Mouse (Mus musculus): Measurements from ENCODE around the gene Fggy.

The Fggy gene

GRCm38 (mm10) chr4:95906141-95906540 is 348.8 kb downstream of the Fggy start:
- DNase-seq (ENCODE audit: low spot score), result no peak

GRCm38 (mm10) chr4:95909689-95910654 is 352.7 kb downstream of the Fggy start:
- DNase-seq (ENCODE audit: low spot score), result peak; percentile 36

- no peak for DNase-seq (ENCODE audit: low spot score)
Measured at GRCm38 (mm10) chr4:95913026-95913425, 355.7 kb downstream of the Fggy start.

GRCm38 (mm10) chr4:95915628-95916579 is 358.6 kb downstream of the Fggy start:
- peak; percentile 19 for DNase-seq (ENCODE audit: low spot score)

GRCm38 (mm10) chr4:95917703-95918102 is 360.4 kb downstream of the Fggy start:
- no peak for DNase-seq (ENCODE audit: low spot score)

- DNase-seq (ENCODE audit: low spot score), result no peak
Measured at GRCm38 (mm10) chr4:95920448-95920847, 363.1 kb downstream of the Fggy start.

GRCm38 (mm10) chr4:95924210-95925184 is 367.2 kb downstream of the Fggy start:
- peak; percentile 89 for DNase-seq (ENCODE audit: low spot score)

- DNase-seq (ENCODE audit: low spot score), result no peak
Measured at GRCm38 (mm10) chr4:95928846-95929245, 371.5 kb downstream of the Fggy start.

GRCm38 (mm10) chr4:95929936-95930335 is 372.6 kb downstream of the Fggy start:
- no peak for DNase-seq (ENCODE audit: low spot score)

GRCm38 (mm10) chr4:95931331-95931730 is 374.0 kb downstream of the Fggy start:
- DNase-seq (ENCODE audit: low spot score), result no peak

- DNase-seq (ENCODE audit: low spot score), result no peak
Measured at GRCm38 (mm10) chr4:95933801-95934356, 376.6 kb downstream of the Fggy start.

- DNase-seq (ENCODE audit: low spot score), result no peak
Measured at GRCm38 (mm10) chr4:95934384-95935035, 377.2 kb downstream of the Fggy start.

GRCm38 (mm10) chr4:95938701-95939100 is 381.4 kb downstream of the Fggy start:
- no peak for DNase-seq (ENCODE audit: low spot score)

- no peak for DNase-seq (ENCODE audit: low spot score)
Measured at GRCm38 (mm10) chr4:95947896-95948295, 390.6 kb downstream of the Fggy start.

- no peak for DNase-seq (ENCODE audit: low spot score)
Measured at GRCm38 (mm10) chr4:95953328-95953727, 396.0 kb downstream of the Fggy start.

- peak; percentile 96 for DNase-seq (ENCODE audit: low spot score)
Measured at GRCm38 (mm10) chr4:95966928-95967724, 409.8 kb downstream of the Fggy start, which contains the start of gene Hook1. Gene Hook1, plus strand, starts transcription at chr4:95967240.

Data from embryo, embryonic 10 days (tissue).